Mouse (Mus musculus) midbrain, embryonic 15.5 days (tissue): Measurements from ENCODE around the gene Krt84. TPM values are rescaled to one million over a fixed set of nuclear protein-coding genes. Genes with fewer than 3 reads are reported as not detected.
A peak's percentile ranks its signal among the peaks of the same experiment; 100 is the strongest.

ENCODE experiments used
- ATAC-seq: fragments of 200-750 bp; cut with Nextera tagmentation; replicated peaks from 2 replicates; pipeline ENCODE4 v1.8.0; 2017; ENCODE audit warnings: moderate TSS enrichment
- H3K27ac ChIP-seq: fragments of 300-500 bp; sonication (generic); 2 replicates; pipeline ENCODE4 v1.5.1; 2015; ENCODE audit warnings: mild to moderate bottlenecking, inconsistent platforms
- H3K27me3 ChIP-seq: fragments of 300-500 bp; sonication (generic); replicated peaks from 2 replicates; pipeline ENCODE4 v1.6.1; 2015; ENCODE audit warnings: inconsistent platforms
- H3K36me3 ChIP-seq: fragments of 300-500 bp; sonication (generic); replicated peaks from 2 replicates; pipeline ENCODE4 v1.6.1; 2015; ENCODE audit warnings: inconsistent platforms
- H3K4me1 ChIP-seq: fragments of 300-500 bp; sonication (generic); 2 replicates; pipeline ENCODE4 v1.6.1; 2015; ENCODE audit warnings: inconsistent platforms
- H3K4me2 ChIP-seq: fragments of 300-500 bp; sonication (generic); 2 replicates; pipeline ENCODE4 v1.6.1; 2015; ENCODE audit warnings: inconsistent platforms, mild to moderate bottlenecking, moderate library complexity
- H3K4me3 ChIP-seq: fragments of 300-500 bp; sonication (generic); 2 replicates; pipeline ENCODE4 v1.5.1; 2015; ENCODE audit warnings: mild to moderate bottlenecking, inconsistent platforms
- H3K9ac ChIP-seq: fragments of 300-500 bp; sonication (generic); 2 replicates; pipeline ENCODE4 v1.6.1; 2015; ENCODE audit warnings: mild to moderate bottlenecking, inconsistent platforms
- H3K9me3 ChIP-seq: fragments of 300-500 bp; sonication (generic); 2 replicates; pipeline ENCODE4 v1.6.1; 2016; ENCODE audit warnings: inconsistent platforms
- WGBS: fragments of 180-500 bp; shearing (Covaris S2); methylation state at CpG from one replicate; pipeline ENCODE4 v1.1.7; 2015; ENCODE audit warnings: mixed read lengths; 5-methylcytosine and 5-hydroxymethylcytosine counted together
- polyA plus RNA-seq: library from polyadenylated mRNA; unstranded; fragments of >200 nt; fragmentation: Nextera tagmentation; extraction: Ambion mirVana; gene quantifications from 2 replicates; pipeline ENCODE4 v1.2.1, GENCODE M21; 2015

The Krt84 gene
- not detected in 2 replicates for polyA plus RNA-seq

- Histone ChIP-seq H3K4me1 (no peaks in the 10 kb centered on the region), H3K4me3 (no peak within 1 kb of the TSS), H3K9me3 (no peaks in the 10 kb centered on the region), H3K36me3 (no peaks in the 10 kb centered on the region), H3K4me2 (no peak within 1 kb of the TSS), H3K9ac (no peak within 1 kb of the TSS), H3K27ac (no peak within 1 kb of the TSS), H3K27me3 (no peaks in the 10 kb centered on the region)
- WGBS: 83% methylated on average over 7 of the region's 7 CpGs
- no peak for ATAC-seq
Observed at GRCm38 (mm10) chr15:101532720-101533119, at the start of gene Krt84. Gene Krt84 (minus strand): TSS chr15:101532820.

DNA sequence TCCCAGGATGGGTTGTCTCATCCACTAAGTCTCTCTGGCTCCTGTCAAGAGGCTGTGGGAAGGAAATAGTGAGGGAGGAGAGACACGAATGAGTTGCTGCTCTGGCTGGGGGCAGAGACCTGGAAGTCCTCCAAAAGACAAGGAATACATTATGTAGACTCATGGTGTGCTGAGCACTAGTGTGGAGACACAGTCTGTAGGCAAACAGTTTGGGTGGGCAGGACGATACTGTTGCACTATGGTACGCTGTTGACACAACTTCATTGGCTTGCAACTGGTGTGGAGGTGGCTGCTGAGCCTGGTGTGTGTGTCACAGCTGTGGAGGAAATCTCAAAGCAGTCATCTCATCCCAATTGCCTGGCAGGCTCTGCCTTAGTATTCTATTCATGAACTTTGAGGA is 49.1 kb upstream of the Krt84 start:
- Histone ChIP-seq H3K9me3 (no peaks in the 10 kb centered on the region), H3K4me1 (no peaks in the 10 kb centered on the region), H3K4me2 (no peak overlapping the region), H3K27ac (no peak overlapping the region), H3K36me3 (no peaks in the 10 kb centered on the region), H3K4me3 (no peak overlapping the region), H3K27me3 (no peaks in the 10 kb centered on the region), H3K9ac (no peak overlapping the region)
- ATAC-seq: no peak
- WGBS: 71% methylated on average over 3 of the region's 3 CpGs

- WGBS: 88% methylated on average over 5 of the region's 5 CpGs
- H3K36me3 ChIP-seq: no peaks in the 10 kb centered on the region
- no peak overlapping the region for H3K27ac ChIP-seq
- H3K4me1 ChIP-seq: no peaks in the 10 kb centered on the region
- no peak overlapping the region for H3K9ac ChIP-seq
- no peak for ATAC-seq
- H3K27me3 ChIP-seq: no peaks in the 10 kb centered on the region
- no peak overlapping the region for H3K4me3 ChIP-seq
- no peaks in the 10 kb centered on the region for H3K9me3 ChIP-seq
- H3K4me2 ChIP-seq: no peak overlapping the region
Observed at GRCm38 (mm10) chr15:101575506-101575905, 42.9 kb upstream of the Krt84 start.

DNA sequence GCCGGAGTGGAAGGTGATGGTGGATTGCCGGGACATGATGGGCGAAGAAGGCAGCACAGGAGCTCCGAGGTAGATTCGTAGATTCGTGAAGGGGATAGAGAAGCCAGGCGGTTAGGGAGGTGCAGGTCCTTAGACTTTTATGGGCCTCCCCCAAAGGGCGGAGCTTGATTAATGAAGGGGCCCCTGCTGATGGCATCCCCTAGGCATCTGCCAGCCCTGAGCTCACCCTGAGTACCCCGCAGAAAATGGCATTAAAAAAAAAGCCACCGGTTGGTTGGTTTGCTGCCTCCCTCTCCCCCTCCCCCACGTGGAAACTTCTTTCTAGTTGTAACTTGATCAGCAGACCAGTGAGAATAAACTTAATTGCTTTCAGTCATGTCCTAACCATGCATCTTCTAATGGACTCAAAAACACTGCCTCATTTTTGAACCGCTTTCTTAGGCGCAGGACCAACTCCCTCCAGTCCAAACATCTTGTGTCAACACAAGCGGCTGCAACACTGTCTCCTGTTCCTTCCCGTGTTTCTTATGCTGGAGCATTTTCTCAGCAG is 41.3 kb upstream of the Krt84 start, which contains the start of gene Krt75:
TSS of gene Krt75 (minus strand) at position 109 of the 550 bp plus-strand sequence.
- Histone ChIP-seq H3K9me3 (no peaks in the 10 kb centered on the region), H3K9ac (no peak within 1 kb of the TSS), H3K4me3 (no peak within 1 kb of the TSS), H3K27me3 (no peaks in the 10 kb centered on the region), H3K4me1 (no peaks in the 10 kb centered on the region), H3K4me2 (no peak within 1 kb of the TSS), H3K27ac (no peak within 1 kb of the TSS), H3K36me3 (no peaks in the 10 kb centered on the region)
- WGBS: 75% methylated on average over 15 of the region's 15 CpGs
- ATAC-seq: no peak

- no peak overlapping the region for H3K4me3 ChIP-seq
- H3K9ac ChIP-seq: no peak overlapping the region
- WGBS: 47% methylated on average over 7 of the region's 7 CpGs
- no peaks in the 10 kb centered on the region for H3K4me1 ChIP-seq
- no peak overlapping the region for H3K4me2 ChIP-seq
- H3K27me3 ChIP-seq: no peaks in the 10 kb centered on the region
- no peaks in the 10 kb centered on the region for H3K36me3 ChIP-seq
- no peak for ATAC-seq
- no peaks in the 10 kb centered on the region for H3K9me3 ChIP-seq
- no peak overlapping the region for H3K27ac ChIP-seq
Observed at GRCm38 (mm10) chr15:101567780-101568179, 35.2 kb upstream of the Krt84 start.

GRCm38 (mm10) chr15:101562850-101563249 is 30.2 kb upstream of the Krt84 start, which contains the start of gene Krt90:
Gene Krt90 (minus strand): TSS chr15:101562950.
- H3K4me3 ChIP-seq: no peak within 1 kb of the TSS
- 59% methylated on average over 5 of the region's 5 CpGs for WGBS
- H3K27ac ChIP-seq: no peak within 1 kb of the TSS
- H3K9me3 ChIP-seq: no peaks in the 10 kb centered on the region
- no peak within 1 kb of the TSS for H3K9ac ChIP-seq
- no peaks in the 10 kb centered on the region for H3K36me3 ChIP-seq
- 0 out of 2 replicates have a peak, but pooled peaks cover 2% of the 10 kb centered on the region for H3K4me1 ChIP-seq
- H3K27me3 ChIP-seq: no peaks in the 10 kb centered on the region
- no peak within 1 kb of the TSS for H3K4me2 ChIP-seq
- no peak for ATAC-seq

GRCm38 (mm10) chr15:101558034-101558646 is 25.5 kb upstream of the Krt84 start:
- H3K27ac ChIP-seq: no peak overlapping the region
- H3K36me3 ChIP-seq: no peaks in the 10 kb centered on the region
- H3K4me3 ChIP-seq: no peak overlapping the region
- peaks cover 5% of the 10 kb centered on the region; the same call in 1 of the 2 replicates for H3K4me1 ChIP-seq
- H3K4me2 ChIP-seq: no peak overlapping the region
- no peak for ATAC-seq
- no peaks in the 10 kb centered on the region for H3K9me3 ChIP-seq
- H3K27me3 ChIP-seq: no peaks in the 10 kb centered on the region
- no peak overlapping the region for H3K9ac ChIP-seq
- WGBS: 5% methylated on average over 7 of the region's 7 CpGs

GRCm38 (mm10) chr15:101553169-101553568 is 20.5 kb upstream of the Krt84 start:
- ATAC-seq: 0 out of 2 replicates have a peak, but pooled peaks have one; percentile 37
- Histone ChIP-seq H3K27me3 (no peaks in the 10 kb centered on the region), H3K9me3 (no peaks in the 10 kb centered on the region), H3K36me3 (no peaks in the 10 kb centered on the region), H3K4me3 (peak overlapping the region; percentile 5; the same call in 1 of the 2 replicates), H3K4me1 (peaks cover 8% of the 10 kb centered on the region; the same call in 1 of the 2 replicates), H3K27ac (no peak overlapping the region), H3K4me2 (peak overlapping the region; percentile 43), H3K9ac (no peak overlapping the region)
- 0% methylated on average over 11 of the region's 11 CpGs for WGBS

GRCm38 (mm10) chr15:101552188-101552587 is 19.6 kb upstream of the Krt84 start:
- H3K4me2 ChIP-seq: no peak overlapping the region
- H3K9me3 ChIP-seq: no peaks in the 10 kb centered on the region
- H3K27ac ChIP-seq: no peak overlapping the region
- peaks cover 8% of the 10 kb centered on the region; the same call in 1 of the 2 replicates for H3K4me1 ChIP-seq
- WGBS: 87% methylated on average over 8 of the region's 8 CpGs
- ATAC-seq: no peak
- H3K4me3 ChIP-seq: no peak overlapping the region
- no peaks in the 10 kb centered on the region for H3K36me3 ChIP-seq
- H3K27me3 ChIP-seq: no peaks in the 10 kb centered on the region
- H3K9ac ChIP-seq: no peak overlapping the region

- H3K4me3 ChIP-seq: no peak within 1 kb of the TSS
- no peak within 1 kb of the TSS for H3K4me2 ChIP-seq
- ATAC-seq: no peak
- H3K4me1 ChIP-seq: peaks cover 8% of the 10 kb centered on the region; the same call in 1 of the 2 replicates
- no peaks in the 10 kb centered on the region for H3K9me3 ChIP-seq
- WGBS: 81% methylated on average over 7 of the region's 7 CpGs
- no peak within 1 kb of the TSS for H3K27ac ChIP-seq
- H3K36me3 ChIP-seq: no peaks in the 10 kb centered on the region
- no peak within 1 kb of the TSS for H3K9ac ChIP-seq
- H3K27me3 ChIP-seq: no peaks in the 10 kb centered on the region
Observed at GRCm38 (mm10) chr15:101550567-101550966, 17.9 kb upstream of the Krt84 start, which contains the start of gene Krt82. Gene Krt82 (minus strand): TSS chr15:101550667.

GRCm38 (mm10) chr15:101544478-101544877 is 11.9 kb upstream of the Krt84 start:
- Histone ChIP-seq H3K9ac (no peak overlapping the region), H3K4me2 (no peak overlapping the region), H3K4me1 (no peaks in the 10 kb centered on the region), H3K27ac (no peak overlapping the region), H3K9me3 (no peaks in the 10 kb centered on the region), H3K27me3 (no peaks in the 10 kb centered on the region), H3K4me3 (no peak overlapping the region), H3K36me3 (no peaks in the 10 kb centered on the region)
- WGBS: 57% methylated on average over 3 of the region's 3 CpGs
- no peak for ATAC-seq

DNA sequence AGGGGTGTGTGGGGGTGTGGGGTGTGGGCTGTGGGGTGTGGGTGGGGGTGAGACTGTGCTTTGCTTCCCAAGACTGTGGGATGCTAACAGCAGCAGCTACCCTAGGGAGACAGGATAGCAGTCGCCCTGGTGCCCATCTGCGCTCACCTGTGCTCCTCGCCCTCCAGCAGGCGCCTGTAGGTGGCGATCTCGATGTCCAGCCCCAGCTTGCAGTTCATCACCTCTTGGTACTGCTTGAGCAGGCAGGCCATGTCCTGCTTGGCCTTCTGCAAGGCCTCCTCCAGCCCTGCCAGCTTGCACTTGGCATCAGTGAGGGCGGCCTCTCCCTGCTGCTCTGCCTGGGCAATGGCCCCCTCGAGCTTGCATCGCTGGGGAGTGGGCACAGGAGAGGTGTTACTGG is 9.9 kb upstream of the Krt84 start:
- H3K4me1 ChIP-seq: no peaks in the 10 kb centered on the region
- 62% methylated on average over 9 of the region's 9 CpGs for WGBS
- no peak for ATAC-seq
- H3K27me3 ChIP-seq: no peaks in the 10 kb centered on the region
- H3K36me3 ChIP-seq: no peaks in the 10 kb centered on the region
- H3K9ac ChIP-seq: no peak overlapping the region
- no peak overlapping the region for H3K4me2 ChIP-seq
- H3K4me3 ChIP-seq: no peak overlapping the region
- no peaks in the 10 kb centered on the region for H3K9me3 ChIP-seq
- no peak overlapping the region for H3K27ac ChIP-seq

DNA sequence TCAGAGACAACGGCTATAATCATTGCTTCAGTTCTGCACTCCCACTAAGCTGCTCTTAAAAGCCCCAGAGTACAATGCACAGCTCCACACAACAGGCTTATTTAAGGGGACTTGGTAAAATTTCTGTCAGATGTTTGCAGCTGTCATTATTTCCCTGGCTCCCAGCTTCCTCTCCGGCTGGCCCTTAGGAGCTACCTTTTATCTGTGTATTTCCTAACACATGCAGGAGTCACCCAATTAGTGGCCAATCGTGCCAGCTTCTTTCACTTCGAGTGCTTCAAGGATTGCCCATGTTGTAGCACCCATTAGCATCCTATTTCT is 5.9 kb upstream of the Krt84 start:
- no peak overlapping the region for H3K4me3 ChIP-seq
- H3K27ac ChIP-seq: no peak overlapping the region
- 45% methylated on average over 4 of the region's 4 CpGs for WGBS
- no peaks in the 10 kb centered on the region for H3K27me3 ChIP-seq
- H3K9ac ChIP-seq: no peak overlapping the region
- no peaks in the 10 kb centered on the region for H3K36me3 ChIP-seq
- H3K9me3 ChIP-seq: no peaks in the 10 kb centered on the region
- H3K4me2 ChIP-seq: no peak overlapping the region
- H3K4me1 ChIP-seq: no peaks in the 10 kb centered on the region
- no peak for ATAC-seq
